Mouse (Mus musculus) intestine, embryonic 16.5 days (tissue): ENCODE results near the gene Tmem262. TPM values are rescaled to one million over a fixed set of nuclear protein-coding genes. Genes with fewer than 3 reads are reported as not detected.
"Not testable (repeated sequence)": the region's sequence is repeated elsewhere in the genome, so short reads cannot be mapped to it uniquely, and the experiment has no call there.

Experiments
- ATAC-seq: fragments of 200-750 bp; cut with Nextera tagmentation; 2 replicates; pipeline ENCODE4 v1.8.0; 2017; ENCODE audit warnings: moderate TSS enrichment, moderate library complexity
- H3K27ac ChIP-seq: fragments of 300-500 bp; sonication (generic); 2 replicates; pipeline ENCODE4 v1.5.1; 2014; ENCODE audit warnings: mild to moderate bottlenecking, low read length
- H3K27me3 ChIP-seq: fragments of 300-500 bp; sonication (generic); replicated peaks from 2 replicates; pipeline ENCODE4 v1.6.1; 2014; ENCODE audit warnings: low read length, control low read depth, mixed read lengths; ENCODE audit not compliant: control insufficient read depth, insufficient read depth
- H3K36me3 ChIP-seq: fragments of 300-500 bp; sonication (generic); 2 replicates; pipeline ENCODE4 v1.6.1; 2014; ENCODE audit warnings: low read length, control low read depth; ENCODE audit not compliant: control insufficient read depth, insufficient read depth
- H3K4me1 ChIP-seq: fragments of 300-500 bp; sonication (generic); 2 replicates; pipeline ENCODE4 v1.6.1; 2014; ENCODE audit warnings: low read length, control low read depth, mixed read lengths; ENCODE audit not compliant: control insufficient read depth, insufficient read depth
- H3K4me2 ChIP-seq: fragments of 300-500 bp; sonication (generic); 2 replicates; pipeline ENCODE4 v1.6.1; 2014; ENCODE audit warnings: low read depth, low read length, control low read depth
- H3K4me3 ChIP-seq: fragments of 300-500 bp; sonication (generic); 2 replicates; pipeline ENCODE4 v1.5.1; 2014; ENCODE audit warnings: mild to moderate bottlenecking, low read length
- H3K9ac ChIP-seq: fragments of 300-500 bp; sonication (generic); 2 replicates; pipeline ENCODE4 v1.6.1; 2014; ENCODE audit warnings: low read depth, low read length
- H3K9me3 ChIP-seq: fragments of 300-500 bp; sonication (generic); 2 replicates; pipeline ENCODE4 v1.6.1; 2016; ENCODE audit warnings: low read length, control low read depth; ENCODE audit not compliant: control insufficient read depth
- WGBS: fragments of 180-500 bp; shearing (Covaris S2); extraction: QIAGEN DNeasy Blood & Tissue Kit; methylation state at CpG from one replicate; pipeline ENCODE4 v1.1.7; 2014; 5-methylcytosine and 5-hydroxymethylcytosine counted together
- polyA plus RNA-seq: library from polyadenylated mRNA; unstranded; fragments of >200 nt; fragmentation: Nextera tagmentation; extraction: Ambion mirVana; gene quantifications from 2 replicates; pipeline ENCODE4 v1.2.1, GENCODE M21; 2015

Gene Tmem262
- polyA plus RNA-seq, result not detected in 2 replicates

- no peak within 1 kb of the TSS for H3K4me2 ChIP-seq
- no peak within 1 kb of the TSS for H3K27ac ChIP-seq
- no peaks in the 10 kb centered on the region for H3K9me3 ChIP-seq
- H3K36me3 ChIP-seq, result peaks cover 2% of the 10 kb centered on the region
- H3K9ac ChIP-seq, result no peak within 1 kb of the TSS
- ATAC-seq, result no peak
- H3K4me1 ChIP-seq, result peaks cover 14% of the 10 kb centered on the region
- H3K27me3 ChIP-seq, result no peaks in the 10 kb centered on the region
- WGBS, result 92% methylated on average over 12 of the region's 12 CpGs
- H3K4me3 ChIP-seq, result no peak within 1 kb of the TSS
These were observed at the start of gene Tmem262 for GRCm38 (mm10) chr19:6079983-6080480. TSS of gene Tmem262 (plus strand) at chr19:6080033.

GRCm38 (mm10) chr19:6030520-6031280, 49.1 kb upstream of the Tmem262 start:
- ATAC-seq, result no peak
- Histone ChIP-seq H3K9me3 (no peaks in the 10 kb centered on the region), H3K4me2 (no peak overlapping the region), H3K4me3 (no peak overlapping the region), H3K27ac (no peak overlapping the region), H3K36me3 (no peaks in the 10 kb centered on the region), H3K9ac (no peak overlapping the region), H3K27me3 (no peaks in the 10 kb centered on the region), H3K4me1 (no peaks in the 10 kb centered on the region)
- WGBS, result 71% methylated on average over 14 of the region's 14 CpGs

DNA sequence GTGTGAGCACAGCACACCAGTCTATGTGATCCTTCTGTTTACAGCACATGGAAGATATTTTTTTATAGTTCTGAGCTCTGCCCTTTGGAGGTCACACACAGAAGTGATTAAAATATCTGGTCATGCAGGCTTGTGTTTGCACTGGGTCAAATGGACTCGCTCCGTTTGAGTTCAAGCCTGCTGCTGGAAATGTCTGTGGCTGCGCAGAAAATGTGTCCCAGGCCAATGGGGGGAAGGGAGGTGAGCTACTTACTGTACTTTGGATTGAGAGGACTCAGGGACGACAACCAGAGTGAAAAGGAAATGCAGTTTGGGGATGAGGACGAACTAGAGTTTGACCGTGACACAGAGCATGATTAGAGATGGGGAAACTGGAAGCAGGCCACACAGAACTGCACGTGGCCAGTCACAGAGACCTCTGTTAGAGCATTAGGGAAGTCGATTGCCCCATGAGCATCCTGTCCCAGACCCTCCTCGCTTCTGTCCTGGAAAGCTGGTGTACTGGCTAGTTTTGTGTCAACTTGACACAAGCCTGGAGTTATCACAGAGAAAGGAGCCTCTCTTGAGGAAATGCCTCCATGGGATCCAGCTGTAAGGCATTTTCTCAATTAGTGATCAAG, 43.8 kb upstream of the Tmem262 start:
- H3K36me3 ChIP-seq, result no peaks in the 10 kb centered on the region

GRCm38 (mm10) chr19:6037695-6038094, 42.1 kb upstream of the Tmem262 start:
- H3K9ac ChIP-seq, result no peak overlapping the region
- no peak overlapping the region for H3K4me2 ChIP-seq
- H3K36me3 ChIP-seq, result no peaks in the 10 kb centered on the region
- no peaks in the 10 kb centered on the region for H3K9me3 ChIP-seq
- no peak for ATAC-seq
- H3K27me3 ChIP-seq, result no peaks in the 10 kb centered on the region
- no peak overlapping the region for H3K27ac ChIP-seq
- H3K4me1 ChIP-seq, result no peaks in the 10 kb centered on the region
- H3K4me3 ChIP-seq, result no peak overlapping the region

More for the DNA sequence above, 43.8 kb upstream of the Tmem262 start:
- H3K9ac ChIP-seq, result no peak overlapping the region
- H3K27me3 ChIP-seq, result no peaks in the 10 kb centered on the region
- peak; percentile 36; the same call in 1 of the 2 replicates for ATAC-seq
- 65% methylated on average over 9 of the region's 9 CpGs for WGBS
- H3K27ac ChIP-seq, result no peak overlapping the region
- no peak overlapping the region for H3K4me3 ChIP-seq
- no peaks in the 10 kb centered on the region for H3K9me3 ChIP-seq
- H3K4me1 ChIP-seq, result no peaks in the 10 kb centered on the region
- H3K4me2 ChIP-seq, result no peak overlapping the region

DNA sequence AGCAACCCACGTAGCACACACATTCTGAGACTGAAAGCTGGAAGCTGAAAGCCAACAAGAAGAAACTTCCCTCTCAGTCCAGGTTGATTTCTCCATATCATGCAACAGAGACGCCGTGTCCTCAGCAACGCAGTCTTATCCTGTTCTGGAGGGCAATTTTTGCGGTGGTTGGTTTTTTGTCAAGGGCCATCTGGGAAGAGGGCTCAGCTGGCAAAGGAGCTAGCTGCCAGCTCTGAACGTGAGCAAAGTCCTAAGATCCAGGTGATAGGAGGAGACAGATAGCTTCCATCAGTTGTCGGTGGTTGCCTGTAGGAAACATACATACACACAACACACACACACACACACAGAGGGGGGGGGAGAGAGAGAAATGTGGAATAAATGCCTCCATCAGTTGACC, 41.5 kb upstream of the Tmem262 start:
- no peak overlapping the region for H3K4me3 ChIP-seq
- H3K4me2 ChIP-seq, result no peak overlapping the region
- H3K27me3 ChIP-seq, result no peaks in the 10 kb centered on the region
- H3K9ac ChIP-seq, result no peak overlapping the region
- no peaks in the 10 kb centered on the region for H3K36me3 ChIP-seq
- no peaks in the 10 kb centered on the region for H3K9me3 ChIP-seq
- 82% methylated on average over 7 of the region's 7 CpGs for WGBS
- no peak overlapping the region for H3K27ac ChIP-seq
- no peaks in the 10 kb centered on the region for H3K4me1 ChIP-seq
- no peak for ATAC-seq

DNA sequence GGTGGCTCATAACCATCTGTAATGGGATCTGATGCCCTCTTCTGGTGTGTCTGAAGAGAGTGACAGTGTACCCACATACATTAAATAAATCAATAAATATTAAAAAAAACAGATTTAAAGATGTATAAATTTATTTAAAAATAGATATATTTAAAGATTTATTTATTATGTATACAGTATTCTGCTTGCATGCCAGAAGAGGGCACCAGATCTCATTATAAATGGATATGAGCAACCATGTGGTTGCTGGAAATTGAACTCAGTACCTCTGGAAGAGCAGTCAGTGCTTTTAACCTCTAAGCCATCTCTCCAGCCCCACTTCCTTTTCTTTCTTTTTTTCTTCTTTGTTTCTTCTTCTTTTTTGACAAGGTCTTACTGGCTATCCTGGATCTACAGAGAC, 39.8 kb upstream of the Tmem262 start:
- Histone ChIP-seq H3K36me3 (no peaks in the 10 kb centered on the region), H3K4me3 (no peak overlapping the region), H3K9ac (no peak overlapping the region), H3K4me1 (no peaks in the 10 kb centered on the region), H3K27ac (no peak overlapping the region), H3K27me3 (no peaks in the 10 kb centered on the region), H3K9me3 (no peaks in the 10 kb centered on the region), H3K4me2 (no peak overlapping the region)
- ATAC-seq, result no peak

- ATAC-seq, result no peak
- WGBS, result 80% methylated on average over 9 of the region's 9 CpGs
- H3K9ac ChIP-seq, result no peak overlapping the region
These were observed 37.5 kb upstream of the Tmem262 start for GRCm38 (mm10) chr19:6042293-6042692.

GRCm38 (mm10) chr19:6044102-6044501, 35.7 kb upstream of the Tmem262 start:
- H3K27ac ChIP-seq, H3K36me3 ChIP-seq, ATAC-seq, H3K9ac ChIP-seq, H3K4me2 ChIP-seq, H3K27me3 ChIP-seq, H3K9me3 ChIP-seq, H3K4me3 ChIP-seq: not testable (repeated sequence)
- peaks cover 12% of the 10 kb centered on the region for H3K4me1 ChIP-seq
- WGBS, result 44% methylated on average over 4 of the region's 4 CpGs

More at GRCm38 (mm10) chr19:6042293-6042692, 37.5 kb upstream of the Tmem262 start:
- no peak overlapping the region for H3K4me2 ChIP-seq
- H3K4me1 ChIP-seq, result no peaks in the 10 kb centered on the region
- H3K4me3 ChIP-seq, result no peak overlapping the region
- H3K27ac ChIP-seq, result no peak overlapping the region
- H3K27me3 ChIP-seq, result no peaks in the 10 kb centered on the region
- H3K36me3 ChIP-seq, result no peaks in the 10 kb centered on the region
- H3K9me3 ChIP-seq, result no peaks in the 10 kb centered on the region

GRCm38 (mm10) chr19:6045366-6046293, 34.2 kb upstream of the Tmem262 start:
- Histone ChIP-seq H3K27me3 (no peaks in the 10 kb centered on the region), H3K9me3 (no peaks in the 10 kb centered on the region), H3K4me1 (peaks cover 12% of the 10 kb centered on the region), H3K4me3 (peak overlapping the region; percentile 80), H3K36me3 (peaks cover 23% of the 10 kb centered on the region), H3K4me2 (peak overlapping the region; percentile 77), H3K27ac (peak overlapping the region; percentile 97), H3K9ac (peak overlapping the region; percentile 94)
- 11% methylated on average over 20 of the region's 20 CpGs for WGBS
- ATAC-seq, result peak; percentile 54
